Mouse (Mus musculus): ENCODE measurements around the gene H2-DMa.

The H2-DMa gene

DNA sequence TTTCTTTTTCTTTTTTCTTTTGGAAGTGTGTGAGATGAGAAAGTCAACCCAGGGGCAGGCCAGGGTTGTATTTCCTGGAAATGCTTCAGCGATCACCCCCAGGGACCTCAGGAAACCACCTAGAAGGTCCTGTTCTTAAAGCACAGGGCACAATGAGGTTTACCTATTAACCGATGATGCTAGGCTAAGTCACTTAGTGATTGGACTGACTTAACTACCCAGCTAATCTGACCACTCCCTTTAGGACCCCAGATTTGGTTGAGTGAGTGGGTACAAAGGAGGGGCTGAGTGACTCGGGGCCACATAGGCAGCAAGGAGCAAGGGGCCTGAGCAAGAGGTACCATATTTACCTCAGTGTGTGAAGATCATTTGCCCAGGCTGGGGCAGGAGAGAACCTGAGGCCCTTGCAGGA is 25.6 kb downstream of the H2-DMa start:
- DNase-seq (ENCODE audit: low read depth, low spot score), result no peak

DNA sequence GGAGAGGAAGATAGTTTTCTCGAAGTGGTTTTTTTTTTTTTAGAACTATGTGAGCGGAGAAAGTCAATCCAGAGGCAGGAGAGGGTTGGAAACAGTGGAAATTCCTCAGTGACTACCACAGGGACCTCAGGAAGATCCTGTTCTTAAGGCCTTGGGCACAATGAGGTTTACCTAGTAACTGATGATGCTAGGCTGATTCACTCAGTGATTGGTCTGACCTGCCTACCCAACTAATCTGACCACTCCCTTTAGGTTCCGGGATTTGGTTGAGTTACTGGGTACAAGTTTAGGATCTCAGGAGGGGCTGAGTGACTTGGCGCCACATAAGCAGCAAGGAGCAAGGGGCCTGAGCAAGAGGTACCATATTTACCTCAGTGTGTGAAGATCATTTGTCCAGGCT is 33.6 kb downstream of the H2-DMa start, which contains the start of gene H2-DMb1:
TSS of gene H2-DMb1 (plus strand) at position 150 of the 400 bp plus-strand sequence.
- peak; percentile 86 for DNase-seq (ENCODE audit: low read depth, low spot score)

DNA sequence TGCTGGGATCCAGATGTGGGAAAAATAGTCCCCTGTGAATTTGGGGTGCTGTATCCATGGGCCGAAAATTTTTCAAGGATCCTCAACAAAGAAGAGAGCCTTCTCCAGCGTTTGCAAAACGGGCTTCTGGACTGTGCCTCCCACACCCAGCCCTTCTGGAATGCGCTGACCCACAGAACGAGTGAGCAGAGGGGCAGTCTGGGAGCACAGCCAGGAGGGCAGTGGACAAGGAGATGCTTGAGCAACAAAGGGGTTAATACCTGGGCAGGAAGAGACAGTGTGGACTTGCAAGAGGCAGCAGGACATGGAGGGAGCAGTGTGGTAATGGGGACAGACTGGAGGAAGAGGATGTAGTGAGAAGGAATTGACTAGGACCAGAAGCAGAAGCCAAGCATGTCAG is 36.2 kb downstream of the H2-DMa start:
- DNase-seq (ENCODE audit: low read depth, low spot score), result no peak

DNA sequence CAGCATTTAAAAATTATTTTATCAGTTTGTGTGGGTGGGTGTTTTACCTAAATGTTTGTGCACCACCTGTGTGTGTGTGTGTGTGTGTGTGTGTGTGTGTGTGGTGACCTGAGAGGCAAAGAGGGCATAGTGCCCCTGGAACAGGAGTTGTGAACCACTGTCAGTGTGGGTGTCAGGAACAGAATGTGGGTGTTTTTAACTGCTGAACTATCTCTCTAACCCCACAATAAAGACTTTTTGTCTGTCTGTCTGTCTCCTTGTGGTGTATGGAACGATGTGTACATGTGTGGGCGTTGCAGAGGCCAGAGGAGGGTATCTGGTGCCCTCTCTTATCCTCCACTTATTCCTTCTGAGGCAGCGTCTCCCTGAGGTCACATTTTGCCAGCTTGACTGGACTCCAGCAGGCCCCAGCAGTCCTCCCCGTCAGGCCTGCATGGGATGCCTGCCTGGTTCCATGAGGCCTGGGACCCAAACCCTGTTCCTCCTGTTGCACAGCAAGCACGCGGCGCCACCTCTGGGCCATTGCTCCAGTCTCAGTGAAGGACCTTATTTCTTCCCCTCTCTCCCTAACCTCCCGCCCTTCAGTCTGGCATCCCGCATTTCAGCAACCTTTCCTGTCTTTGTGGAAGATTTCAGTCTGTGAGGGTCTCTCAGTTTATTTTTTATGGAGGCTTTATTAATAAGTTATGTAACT is 45.0 kb downstream of the H2-DMa start:
- DNase-seq (ENCODE audit: low read depth, low spot score), result peak; percentile 26

DNA sequence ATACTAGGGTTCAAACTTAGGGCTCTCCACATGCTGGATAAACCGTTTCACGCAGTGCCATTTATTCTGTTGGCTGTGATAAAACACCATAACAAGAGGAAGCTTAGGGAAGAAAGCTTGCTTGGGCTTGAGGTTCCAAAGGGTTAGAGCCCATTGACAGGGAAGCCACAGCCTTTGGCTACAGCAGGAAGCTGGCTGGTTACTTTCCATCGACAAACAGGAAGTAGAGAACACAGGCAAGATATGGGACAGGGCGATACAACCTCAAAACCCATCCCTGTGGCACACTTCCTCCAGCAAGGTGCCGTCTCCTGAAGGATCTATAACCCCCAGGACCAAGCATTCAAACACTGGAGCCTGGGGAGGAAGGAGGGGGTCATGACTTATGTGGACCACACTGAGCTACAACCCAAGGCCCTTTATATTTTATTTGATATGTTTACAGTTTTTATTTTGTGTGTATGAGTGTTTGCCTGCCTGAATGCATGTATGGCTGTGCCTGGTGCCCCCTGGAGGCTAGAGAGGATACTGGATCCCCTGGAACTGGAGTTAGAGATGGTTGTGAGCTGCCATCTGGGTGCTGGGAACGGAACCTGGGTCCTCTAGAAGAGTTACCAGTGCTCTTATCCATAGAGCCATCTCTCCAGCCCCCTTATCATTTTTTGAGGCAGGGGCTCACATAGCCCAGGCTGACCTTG is 45.8 kb downstream of the H2-DMa start:
- DNase-seq (ENCODE audit: low read depth, low spot score), result no peak

DNA sequence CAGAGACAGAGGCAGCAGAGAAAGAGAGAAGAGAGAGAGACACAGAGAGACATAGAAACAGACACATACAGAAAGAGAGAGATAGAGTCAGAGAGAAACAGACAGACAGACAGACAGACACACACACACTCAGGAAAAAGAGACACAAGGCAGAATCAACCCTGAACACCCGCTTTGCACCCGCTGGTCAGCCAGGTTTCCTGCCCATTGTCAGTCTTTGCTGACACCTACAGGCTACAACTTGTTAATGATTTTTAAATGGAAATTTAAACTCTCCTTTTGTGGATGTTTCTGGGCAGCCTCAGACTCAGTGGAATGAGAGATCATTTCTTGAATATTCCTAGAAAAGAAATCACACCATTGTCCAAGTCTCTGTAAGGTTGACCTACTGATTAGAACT is 49.9 kb downstream of the H2-DMa start:
- peak; percentile 75 for DNase-seq (ENCODE audit: low read depth, low spot score)

DNA sequence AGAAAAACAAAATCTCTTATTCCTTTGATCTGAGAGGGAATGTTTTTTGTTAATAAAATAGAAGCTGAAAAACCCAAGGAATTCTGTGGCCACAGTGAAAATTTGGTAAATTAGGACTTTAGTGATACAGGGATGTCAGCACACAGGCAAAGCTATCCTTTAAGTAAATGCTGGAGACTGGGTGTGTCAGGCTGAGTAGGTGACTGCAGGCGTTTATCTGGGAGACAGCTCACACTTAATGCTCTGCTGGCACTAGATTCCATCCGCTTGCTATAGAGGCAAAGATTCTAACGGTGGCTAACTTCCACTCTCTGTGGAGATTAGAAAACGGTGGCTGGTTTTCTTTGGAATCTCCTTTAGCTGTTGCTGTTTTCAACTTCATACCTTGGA is 51.1 kb downstream of the H2-DMa start:
- no peak for DNase-seq (ENCODE audit: low read depth, low spot score)

DNA sequence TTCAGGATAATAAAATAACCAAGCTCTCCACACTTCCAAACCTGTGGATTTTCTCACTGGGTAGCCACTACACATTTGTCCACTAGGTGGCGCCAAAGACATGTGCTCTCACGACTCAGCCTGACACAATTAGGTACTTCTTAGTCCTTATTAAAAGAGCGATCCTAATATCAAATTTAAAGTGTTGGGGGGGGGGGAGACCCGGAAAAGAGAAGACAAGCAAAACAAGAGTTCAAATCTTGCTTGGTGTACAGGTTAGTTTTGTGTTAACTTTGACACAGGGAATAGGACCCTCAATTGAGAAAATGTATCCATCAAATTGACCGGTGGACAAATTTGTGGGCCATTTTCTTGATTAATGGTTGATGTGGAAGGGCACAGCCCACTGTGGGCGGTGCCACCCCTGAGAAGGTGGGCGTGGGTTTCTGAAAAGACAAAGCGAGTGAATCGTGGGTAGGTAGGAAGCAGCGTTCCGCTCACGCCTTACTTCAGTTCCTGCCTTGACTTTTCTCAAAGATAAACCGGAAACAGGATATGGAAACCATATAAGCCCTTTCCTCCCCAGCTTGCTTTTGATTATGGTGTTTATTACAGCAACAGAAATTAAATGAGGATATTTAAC is 51.6 kb downstream of the H2-DMa start:
- DNase-seq (ENCODE audit: low read depth, low spot score), result peak; percentile 88

DNA sequence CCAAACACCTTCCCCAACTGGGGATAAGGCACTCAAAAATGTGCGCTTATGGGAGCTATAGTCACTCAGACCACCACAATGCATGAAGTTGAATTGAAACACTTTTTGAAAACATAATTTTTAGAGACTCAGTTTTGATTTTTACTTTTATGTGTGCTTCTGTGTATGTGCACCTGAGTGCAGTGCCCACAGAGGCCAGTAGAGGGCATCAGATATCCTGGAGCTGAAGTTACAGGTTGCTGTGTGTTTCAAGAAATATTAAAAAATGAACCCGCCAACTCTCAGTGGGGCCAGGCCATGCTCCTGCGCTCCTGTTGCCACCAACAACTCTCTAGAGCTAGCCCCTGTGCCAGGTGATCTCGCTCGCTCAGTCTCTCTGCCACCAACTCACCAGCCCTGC is 53.2 kb downstream of the H2-DMa start:
- DNase-seq (ENCODE audit: low read depth, low spot score), result no peak

DNA sequence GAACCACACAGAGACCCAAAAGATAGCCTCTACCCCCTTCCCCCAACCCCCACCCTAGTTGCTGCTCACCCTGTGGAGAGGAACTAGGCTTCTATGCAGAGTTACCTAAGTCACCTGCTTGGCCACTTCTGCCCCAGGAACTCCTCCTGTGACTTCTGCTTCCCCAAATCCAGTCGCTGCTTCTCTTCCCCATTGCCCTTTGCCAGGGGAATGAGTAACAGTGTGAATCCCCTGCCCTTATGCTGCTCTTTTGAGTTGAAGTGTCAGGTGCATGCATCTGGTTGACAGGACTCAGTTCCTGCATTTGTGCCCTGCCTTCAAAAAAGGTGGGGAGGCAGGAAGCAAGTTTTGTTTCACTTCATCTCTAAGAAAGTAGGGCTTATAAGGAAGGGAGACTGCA is 54.7 kb downstream of the H2-DMa start:
- DNase-seq (ENCODE audit: low read depth, low spot score), result no peak

DNA sequence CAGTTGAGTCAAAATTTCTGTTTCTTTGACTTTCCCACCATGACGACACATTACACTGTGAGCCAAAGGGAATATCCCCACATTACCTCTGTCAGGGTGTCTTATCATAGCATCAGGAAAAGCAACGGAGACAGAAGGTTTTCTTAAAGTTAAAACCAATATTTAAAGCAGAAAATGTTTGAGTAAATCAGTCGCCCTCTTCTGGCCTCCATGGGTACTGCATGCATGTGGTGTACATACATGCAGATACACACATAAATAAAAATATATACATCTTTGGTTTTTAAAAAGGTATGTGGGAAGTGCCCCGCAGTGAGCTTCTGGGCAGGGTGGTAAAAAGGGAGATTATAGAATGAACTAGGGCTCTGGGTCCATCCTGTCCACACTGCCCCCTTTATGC is 57.8 kb downstream of the H2-DMa start:
- no peak for DNase-seq (ENCODE audit: low read depth, low spot score)

DNA sequence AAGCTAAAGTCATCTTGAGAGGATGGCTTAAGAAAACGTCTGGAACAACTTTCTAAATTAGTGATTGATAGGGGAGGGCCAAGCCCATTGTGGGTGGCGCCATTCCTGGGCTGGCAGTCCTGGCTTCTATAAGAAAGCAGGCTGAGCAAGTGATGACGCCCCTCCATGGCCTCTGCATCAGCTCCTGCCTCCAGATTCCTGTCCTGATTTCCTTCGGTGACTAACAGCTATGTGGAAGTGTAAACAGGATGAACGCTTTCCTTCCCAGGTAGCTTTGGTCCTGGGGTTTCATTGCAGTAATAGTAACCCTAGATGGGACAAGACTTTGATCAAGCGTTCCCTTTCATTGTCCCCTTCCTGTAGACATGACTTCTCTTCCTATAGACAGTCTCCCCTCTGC is 59.7 kb downstream of the H2-DMa start:
- DNase-seq (ENCODE audit: low read depth, low spot score), result no peak

DNA sequence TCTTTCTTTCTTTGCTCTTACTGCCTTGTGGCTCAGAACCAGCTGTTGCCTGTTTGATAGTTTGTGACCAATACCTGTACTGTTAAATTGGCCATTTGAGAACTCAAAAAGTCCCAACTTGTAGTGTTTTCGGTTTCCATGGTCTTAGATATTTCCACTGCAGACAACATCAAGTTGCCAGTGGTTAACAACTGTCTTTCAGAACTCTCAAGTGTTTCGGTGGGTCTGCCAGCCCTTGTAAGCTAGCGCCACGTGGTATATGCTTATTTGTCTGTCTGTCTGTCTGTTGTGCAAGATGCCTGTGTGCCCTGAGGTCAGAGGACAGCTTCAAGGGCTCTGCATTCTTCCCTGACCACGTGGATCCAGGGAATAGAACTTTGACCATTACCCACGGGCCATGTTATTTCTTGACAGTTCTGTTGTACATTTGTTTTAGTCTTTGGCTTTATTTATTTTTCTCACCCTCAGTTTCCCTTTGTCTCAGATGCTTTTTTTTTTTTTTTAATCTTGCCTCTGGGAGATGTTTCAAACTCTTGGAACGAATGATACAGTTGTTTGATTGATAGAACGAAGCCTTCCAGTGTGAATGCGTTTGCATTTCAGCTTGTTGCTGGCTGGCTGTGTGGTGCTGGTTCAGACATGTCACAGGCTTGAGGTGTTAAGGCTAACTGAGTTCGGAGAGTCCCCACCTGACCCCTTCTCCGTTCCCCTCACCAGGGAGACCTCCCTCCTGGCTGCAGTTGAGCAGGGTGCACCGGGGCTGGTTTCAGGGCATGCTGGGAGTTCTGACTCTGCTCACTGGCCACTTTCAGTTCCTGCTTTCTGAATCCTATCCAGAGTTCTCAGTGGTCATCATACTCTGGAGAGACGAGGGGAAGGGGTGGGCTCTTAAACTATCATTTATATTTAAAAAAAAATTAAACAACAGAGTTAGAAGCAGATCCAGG is 60.8 kb downstream of the H2-DMa start:
- DNase-seq (ENCODE audit: low read depth, low spot score), result no peak

DNA sequence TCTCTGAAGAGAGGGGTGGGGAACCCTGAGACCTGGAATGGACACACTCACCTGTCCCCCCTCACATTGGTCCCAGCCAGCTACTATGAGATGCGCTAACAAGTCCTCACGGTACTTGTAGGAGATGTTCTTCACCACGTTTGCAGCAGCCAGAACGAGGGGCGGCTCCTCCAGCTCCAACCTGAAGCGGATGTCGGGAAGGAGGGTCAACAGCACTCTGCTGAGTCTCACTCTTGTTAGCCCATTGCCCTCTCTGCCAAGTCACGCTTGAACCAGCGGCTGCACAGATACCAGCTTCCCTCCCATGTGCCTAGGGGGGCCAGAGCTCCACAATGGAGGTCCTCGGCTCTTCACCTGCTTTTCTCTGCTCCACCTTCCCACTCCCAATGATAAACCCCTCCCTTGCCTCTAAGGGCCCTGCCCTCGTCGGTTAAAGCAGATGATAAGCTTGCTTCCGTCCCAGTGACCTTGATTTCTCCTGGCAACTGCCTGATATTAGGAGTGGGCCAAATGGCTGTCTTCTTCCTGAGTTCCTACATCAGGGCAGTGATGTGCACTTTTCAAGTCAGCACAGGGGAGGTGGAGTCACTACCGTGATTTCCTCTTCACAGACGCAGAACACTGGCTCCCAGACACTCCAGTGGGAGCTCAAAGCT is 64.4 kb downstream of the H2-DMa start:
- DNase-seq (ENCODE audit: low read depth, low spot score), result no peak

DNA sequence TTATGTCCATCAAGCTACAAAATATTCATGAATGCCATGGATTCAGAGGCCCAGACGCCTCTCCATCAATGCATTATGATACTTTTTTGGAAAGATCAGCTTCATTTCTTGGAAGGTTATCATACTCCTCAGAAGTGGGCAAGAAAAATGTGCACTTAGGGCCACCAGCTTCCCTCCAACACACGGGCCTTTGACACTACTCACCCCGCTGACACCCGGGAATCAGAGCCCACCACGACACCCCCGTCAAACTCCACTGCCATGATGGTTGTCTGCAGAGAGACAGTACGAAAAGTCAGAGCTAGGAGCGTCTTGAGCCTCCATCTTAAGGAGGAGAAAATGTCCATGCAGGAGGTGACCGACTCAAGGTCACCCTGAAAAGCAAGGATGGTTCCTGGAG is 66.2 kb downstream of the H2-DMa start:
- DNase-seq (ENCODE audit: low read depth, low spot score), result no peak

DNA sequence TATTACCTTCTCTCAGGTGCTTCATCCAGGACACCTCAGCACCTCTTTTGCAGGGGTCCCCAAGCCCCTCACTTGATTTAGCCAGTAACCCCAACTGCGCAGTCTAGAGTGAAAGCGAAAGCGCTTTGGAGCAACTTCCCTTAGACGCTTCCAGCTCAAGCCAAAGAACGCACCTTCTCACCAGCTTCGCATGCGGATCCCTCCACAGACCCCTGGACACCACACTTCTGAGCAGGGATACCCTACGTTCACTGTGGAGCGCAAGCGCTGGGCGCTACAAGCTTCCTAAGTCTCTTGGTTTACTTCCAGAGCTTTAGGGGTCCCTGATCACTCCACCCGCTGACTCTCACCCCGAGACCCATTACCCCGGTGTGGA is 67.5 kb downstream of the H2-DMa start:
- no peak for DNase-seq (ENCODE audit: low read depth, low spot score)

DNA sequence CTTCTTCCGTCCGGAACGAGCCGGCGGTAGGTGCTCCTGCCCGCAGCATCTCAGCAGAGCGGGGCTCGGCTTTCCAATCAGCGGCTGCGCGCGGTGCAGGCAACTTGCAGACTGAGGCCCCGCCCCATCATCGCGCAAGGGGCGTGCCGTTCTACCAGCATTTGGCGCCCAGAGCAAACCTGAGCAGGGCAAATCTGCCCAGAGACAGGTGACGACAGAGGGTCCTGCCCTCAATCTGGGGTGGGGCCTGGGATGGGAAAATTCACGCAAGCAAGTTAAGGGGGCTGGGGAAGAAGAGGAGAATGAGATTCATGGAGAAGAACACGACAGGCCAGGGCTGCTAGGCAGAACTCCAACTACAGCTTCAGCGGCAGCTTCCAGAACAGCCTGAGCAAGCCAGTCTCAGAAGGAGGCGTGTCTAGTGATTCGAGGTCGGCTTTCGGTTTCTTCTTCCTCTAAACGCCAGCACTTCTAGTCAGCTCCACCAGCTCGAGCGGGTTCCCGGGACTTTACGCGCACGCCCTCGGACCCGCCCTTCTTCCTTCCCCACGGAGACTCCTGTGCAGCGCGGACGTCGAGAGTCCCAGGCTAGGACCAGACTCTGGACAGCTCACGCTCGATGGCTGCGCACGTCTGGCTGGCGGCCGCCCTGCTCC is 68.0 kb downstream of the H2-DMa start, which contains the start of the genes Tap1 and Psmb9:
TSS of gene Tap1 (plus strand) at position 293 of the 656 bp plus-strand sequence.
TSS of gene Psmb9 (minus strand) at position 504 of the 656 bp plus-strand sequence.
- peak; percentile 95 for DNase-seq (ENCODE audit: low read depth, low spot score)

DNA sequence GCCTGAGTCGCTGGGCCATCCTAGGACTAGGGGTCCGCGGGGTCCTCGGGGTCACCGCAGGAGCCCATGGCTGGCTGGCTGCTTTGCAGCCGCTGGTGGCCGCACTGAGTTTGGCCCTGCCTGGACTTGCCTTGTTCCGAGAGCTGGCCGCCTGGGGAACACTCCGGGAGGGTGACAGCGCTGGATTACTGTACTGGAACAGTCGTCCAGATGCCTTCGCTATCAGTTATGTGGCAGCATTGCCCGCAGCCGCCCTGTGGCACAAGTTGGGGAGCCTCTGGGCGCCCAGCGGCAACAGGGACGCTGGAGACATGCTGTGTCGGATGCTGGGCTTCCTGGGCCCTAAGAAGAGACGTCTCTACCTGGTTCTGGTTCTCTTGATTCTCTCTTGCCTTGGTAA is 68.7 kb downstream of the H2-DMa start:
- no peak for DNase-seq (ENCODE audit: low read depth, low spot score)

Data from 3T3-L1 (cell line).